Mouse (Mus musculus) embryonic facial prominence, embryonic 15.5 days (tissue): ENCODE measurements around the gene Gm12184. TPM values are rescaled to one million over a fixed set of nuclear protein-coding genes. Genes with fewer than 3 reads are reported as not detected.
"Not testable (repeated sequence)": the region's sequence is repeated elsewhere in the genome, so short reads cannot be mapped to it uniquely, and the experiment has no call there.

Experiments
- ATAC-seq: fragments of 200-750 bp; cut with Nextera tagmentation; 2 replicates; pipeline ENCODE4 v1.8.0; 2017; ENCODE audit warnings: low read depth, moderate TSS enrichment; ENCODE audit not compliant: insufficient number of reproducible peaks, low FRiP score, low TSS enrichment
- H3K27ac ChIP-seq: fragments of 300-500 bp; sonication (generic); replicated peaks from 2 replicates; pipeline ENCODE4 v1.5.1; 2015; ENCODE audit warnings: mild to moderate bottlenecking, inconsistent platforms
- H3K27me3 ChIP-seq: fragments of 300-500 bp; sonication (generic); 2 replicates; pipeline ENCODE4 v1.6.1; 2015; ENCODE audit warnings: inconsistent platforms
- H3K36me3 ChIP-seq: fragments of 300-500 bp; sonication (generic); 2 replicates; pipeline ENCODE4 v1.6.1; 2015; ENCODE audit warnings: mild to moderate bottlenecking, inconsistent platforms
- H3K4me1 ChIP-seq: fragments of 300-500 bp; sonication (generic); 2 replicates; pipeline ENCODE4 v1.6.1; 2015; ENCODE audit warnings: inconsistent platforms
- H3K4me2 ChIP-seq: fragments of 300-500 bp; sonication (generic); replicated peaks from 2 replicates; pipeline ENCODE4 v1.6.1; 2015; ENCODE audit warnings: mild to moderate bottlenecking, inconsistent platforms
- H3K4me3 ChIP-seq: fragments of 300-500 bp; sonication (generic); replicated peaks from 2 replicates; pipeline ENCODE4 v1.5.1; 2015; ENCODE audit warnings: mild to moderate bottlenecking, inconsistent platforms
- H3K9ac ChIP-seq: fragments of 300-500 bp; sonication (generic); 2 replicates; pipeline ENCODE4 v1.6.1; 2015; ENCODE audit warnings: inconsistent platforms
- H3K9me3 ChIP-seq: fragments of 300-500 bp; sonication (generic); replicated peaks from 2 replicates; pipeline ENCODE4 v1.6.1; 2016; ENCODE audit warnings: inconsistent platforms
- WGBS: fragments of 180-500 bp; shearing (Covaris S2); methylation state at CpG from one replicate; pipeline ENCODE4 v1.1.7; 2015; 5-methylcytosine and 5-hydroxymethylcytosine counted together
- polyA plus RNA-seq: library from polyadenylated mRNA; unstranded; fragments of >200 nt; fragmentation: Nextera tagmentation; extraction: Ambion mirVana; gene quantifications from 2 replicates; pipeline ENCODE4 v1.2.1, GENCODE M21; 2015

Gene Gm12184
- polyA plus RNA-seq, 1 experiment from 2014 or later = 2.3 TPM

DNA sequence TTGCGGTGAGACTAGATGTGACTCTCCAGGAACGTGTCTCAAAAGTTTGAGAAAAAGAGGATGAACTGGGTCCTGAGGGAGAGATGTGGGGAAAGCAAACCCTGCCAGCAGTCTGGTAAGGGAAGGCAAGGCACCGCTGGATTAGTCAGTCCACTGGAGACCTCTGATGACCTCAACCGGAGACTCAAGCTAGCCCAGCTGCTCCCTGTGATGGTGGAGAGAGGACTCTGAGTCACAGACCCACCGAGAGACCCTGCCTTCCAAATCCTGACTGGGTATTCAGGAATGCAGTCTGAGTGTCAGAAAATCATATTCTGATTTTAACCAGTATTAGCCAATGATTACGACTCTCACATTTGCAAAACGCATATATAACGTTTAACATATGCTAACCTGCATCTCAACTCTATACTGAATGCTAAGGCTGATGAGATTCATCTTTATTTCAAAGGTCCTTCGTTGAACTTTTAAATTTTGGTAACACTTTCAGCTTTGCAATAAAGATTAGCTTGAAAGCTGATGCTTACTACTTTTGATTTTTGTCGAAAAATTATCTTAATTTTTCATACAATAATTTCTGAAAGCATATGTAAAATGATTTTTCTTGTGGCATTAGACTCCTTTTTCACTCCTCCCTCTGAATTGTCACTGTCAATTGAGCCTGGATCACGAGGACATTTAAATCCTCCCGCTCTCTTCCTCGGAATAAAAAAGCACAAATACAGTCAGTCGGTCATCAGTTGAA lies 3.5 kb downstream of the Gm12184 start:
- Histone ChIP-seq H3K27ac (no peak overlapping the region), H3K4me1 (peaks cover 11% of the 10 kb centered on the region; the same call in 1 of the 2 replicates), H3K4me2 (peak overlapping the region; percentile 61), H3K4me3 (peak overlapping the region; percentile 38), H3K27me3 (peaks cover 14% of the 10 kb centered on the region), H3K9ac (no peak overlapping the region), H3K9me3 (no peaks in the 10 kb centered on the region), H3K36me3 (no peaks in the 10 kb centered on the region)
- no peak for ATAC-seq
- WGBS = 30% methylated on average over 14 of the region's 14 CpGs

DNA sequence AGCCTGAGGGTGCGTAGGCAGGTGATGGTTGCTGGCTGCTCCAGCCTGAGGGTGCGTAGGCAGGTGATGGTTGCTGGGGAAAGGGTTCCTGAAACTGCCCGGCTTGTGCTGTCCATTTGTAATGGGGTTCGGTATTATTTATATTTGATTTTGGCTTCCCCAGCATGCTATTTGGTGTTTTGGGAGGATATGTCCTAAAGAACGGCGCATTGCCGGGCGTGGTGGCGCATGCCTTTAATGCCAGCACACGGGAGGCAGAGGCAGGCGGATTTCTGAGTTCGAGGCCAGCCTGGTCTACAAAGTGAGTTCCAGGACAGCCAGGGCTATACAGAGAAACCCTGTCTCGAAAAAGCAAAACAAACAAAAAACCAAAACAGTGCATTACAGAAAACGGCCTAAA lies 5.2 kb downstream of the Gm12184 start:
- H3K4me2 ChIP-seq, H3K27ac ChIP-seq, H3K36me3 ChIP-seq, ATAC-seq, H3K9me3 ChIP-seq, H3K4me3 ChIP-seq, H3K9ac ChIP-seq: not testable (repeated sequence)
- WGBS = 86% methylated on average over 14 of the region's 14 CpGs
- Histone ChIP-seq H3K4me1 (peaks cover 12% of the 10 kb centered on the region), H3K27me3 (peaks cover 14% of the 10 kb centered on the region)

DNA sequence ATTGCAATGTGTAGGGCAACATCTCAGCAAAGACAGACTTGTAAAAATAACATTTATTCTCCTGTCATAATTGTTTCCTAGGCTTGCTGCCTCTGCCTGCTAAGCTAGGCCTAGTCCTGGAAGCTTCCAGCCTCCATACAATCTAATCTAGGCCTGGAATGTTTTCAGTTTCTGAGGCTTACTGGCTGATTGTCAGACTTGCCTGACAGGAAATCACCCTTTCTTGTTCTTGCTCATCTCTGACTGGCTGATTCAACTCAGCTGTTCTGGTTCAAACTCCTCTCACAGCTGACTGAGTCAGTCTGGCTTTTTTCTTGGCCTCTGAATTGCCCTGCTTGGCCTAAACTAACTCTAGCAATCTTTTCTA lies 6.2 kb downstream of the Gm12184 start:
- H3K4me2 ChIP-seq = no peak overlapping the region
- ATAC-seq = no peak
- peaks cover 22% of the 10 kb centered on the region for H3K4me1 ChIP-seq

DNA sequence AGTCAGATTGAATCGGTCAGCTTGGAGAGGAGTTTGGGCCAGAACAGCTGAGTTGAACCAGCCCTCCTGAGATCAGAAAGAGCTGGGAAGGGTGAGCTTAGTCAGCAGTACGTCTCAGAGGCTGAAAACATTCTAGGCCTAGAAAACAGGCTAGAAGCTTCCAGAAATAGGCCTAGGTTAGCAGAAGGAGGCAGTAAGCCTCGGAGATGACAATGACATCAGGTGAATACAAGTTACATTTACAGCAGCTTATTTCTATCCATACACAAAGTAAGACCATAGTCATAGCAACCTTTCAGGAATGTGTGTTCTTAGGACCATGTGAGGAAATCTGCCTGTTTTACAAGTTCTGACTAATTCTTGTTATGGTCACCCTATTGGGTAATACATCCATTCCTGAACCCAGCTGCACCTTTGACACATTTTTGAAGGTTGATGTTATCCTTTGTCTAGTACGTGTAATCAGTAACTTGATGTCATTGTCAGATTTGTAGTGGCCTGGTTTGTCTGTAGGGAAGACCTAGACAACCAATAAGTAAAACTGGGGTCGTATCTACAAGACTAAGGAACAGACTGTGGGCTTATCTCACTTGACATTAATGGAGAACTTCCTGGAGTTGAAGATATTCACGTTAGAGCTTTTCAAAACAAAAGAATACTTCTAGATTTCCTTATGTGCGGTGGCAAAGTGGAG lies 6.7 kb downstream of the Gm12184 start:
- WGBS = 75% methylated on average over 7 of the region's 7 CpGs
- peaks cover 11% of the 10 kb centered on the region for H3K27me3 ChIP-seq
- H3K9me3 ChIP-seq = no peaks in the 10 kb centered on the region
- no peak for ATAC-seq
- H3K4me3 ChIP-seq = no peak overlapping the region
- peaks cover 27% of the 10 kb centered on the region for H3K4me1 ChIP-seq
- no peak overlapping the region for H3K4me2 ChIP-seq
- 0 out of 2 replicates have a peak overlapping the region, but pooled peaks have one; percentile 22 for H3K27ac ChIP-seq
- peaks cover 8% of the 10 kb centered on the region for H3K36me3 ChIP-seq
- H3K9ac ChIP-seq = no peak overlapping the region

More for the DNA sequence above, 6.2 kb downstream of the Gm12184 start:
- H3K9me3 ChIP-seq = no peaks in the 10 kb centered on the region
- H3K9ac ChIP-seq = no peak overlapping the region
- 0 out of 2 replicates have a peak overlapping the region, but pooled peaks have one; percentile 22 for H3K27ac ChIP-seq
- peaks cover 14% of the 10 kb centered on the region for H3K27me3 ChIP-seq
- H3K4me3 ChIP-seq = no peak overlapping the region
- H3K36me3 ChIP-seq = peaks cover 6% of the 10 kb centered on the region; the same call in 1 of the 2 replicates

DNA sequence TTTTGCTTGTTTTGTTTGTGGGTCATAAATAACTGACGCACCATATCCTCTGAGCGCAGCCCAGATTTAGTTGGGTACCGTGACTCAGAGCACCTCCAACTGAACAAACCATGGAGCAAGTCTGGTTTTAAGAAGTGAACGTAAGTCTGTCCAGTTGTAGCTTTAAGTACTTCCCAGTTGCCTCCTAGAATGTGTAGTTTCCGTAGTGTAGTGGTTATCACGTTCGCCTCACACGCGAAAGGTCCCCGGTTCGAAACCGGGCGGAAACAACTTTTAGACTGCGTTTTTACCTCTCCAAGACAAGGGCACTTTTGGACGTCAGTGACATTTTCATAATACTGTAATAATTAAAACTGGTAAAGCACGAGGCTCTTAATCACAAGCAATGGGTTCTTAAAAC lies 8.1 kb downstream of the Gm12184 start:
- WGBS = under 1% methylated on average over 16 of the region's 16 CpGs
- Histone ChIP-seq H3K36me3 (peaks cover 19% of the 10 kb centered on the region), H3K9ac (peak overlapping the region; percentile 58; the same call in 1 of the 2 replicates), H3K27me3 (no peaks in the 10 kb centered on the region), H3K4me3 (peak overlapping the region; percentile 87), H3K9me3 (no peaks in the 10 kb centered on the region), H3K4me2 (peak overlapping the region; percentile 77), H3K4me1 (peaks cover 23% of the 10 kb centered on the region), H3K27ac (peak overlapping the region; percentile 99)
- ATAC-seq = no peak

DNA sequence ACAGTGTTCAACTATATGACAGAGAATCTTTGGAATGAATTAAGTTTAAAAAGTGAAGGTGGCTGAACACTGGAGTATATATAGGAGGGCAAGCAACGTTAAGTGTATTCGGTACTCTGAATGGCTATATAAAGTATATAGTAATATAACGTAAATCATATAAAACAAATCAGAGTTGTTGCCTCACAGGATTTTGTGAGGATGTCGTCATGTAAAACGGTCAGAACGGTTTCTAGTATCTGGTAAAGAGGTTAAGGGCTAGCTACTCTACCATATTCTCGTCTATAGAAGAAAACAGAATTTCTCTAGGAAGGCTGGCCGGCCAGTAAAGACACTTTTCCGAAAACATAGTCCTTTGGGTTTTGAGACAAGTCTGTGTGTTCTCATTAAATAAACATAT lies 8.7 kb downstream of the Gm12184 start:
- Histone ChIP-seq H3K27me3 (no peaks in the 10 kb centered on the region), H3K4me1 (peaks cover 23% of the 10 kb centered on the region), H3K36me3 (peaks cover 24% of the 10 kb centered on the region), H3K9me3 (no peaks in the 10 kb centered on the region), H3K9ac (peak overlapping the region; percentile 58), H3K27ac (peak overlapping the region; percentile 99), H3K4me2 (peak overlapping the region; percentile 77), H3K4me3 (peak overlapping the region; percentile 87)
- ATAC-seq = no peak
- 5% methylated on average over 9 of the region's 9 CpGs for WGBS

DNA sequence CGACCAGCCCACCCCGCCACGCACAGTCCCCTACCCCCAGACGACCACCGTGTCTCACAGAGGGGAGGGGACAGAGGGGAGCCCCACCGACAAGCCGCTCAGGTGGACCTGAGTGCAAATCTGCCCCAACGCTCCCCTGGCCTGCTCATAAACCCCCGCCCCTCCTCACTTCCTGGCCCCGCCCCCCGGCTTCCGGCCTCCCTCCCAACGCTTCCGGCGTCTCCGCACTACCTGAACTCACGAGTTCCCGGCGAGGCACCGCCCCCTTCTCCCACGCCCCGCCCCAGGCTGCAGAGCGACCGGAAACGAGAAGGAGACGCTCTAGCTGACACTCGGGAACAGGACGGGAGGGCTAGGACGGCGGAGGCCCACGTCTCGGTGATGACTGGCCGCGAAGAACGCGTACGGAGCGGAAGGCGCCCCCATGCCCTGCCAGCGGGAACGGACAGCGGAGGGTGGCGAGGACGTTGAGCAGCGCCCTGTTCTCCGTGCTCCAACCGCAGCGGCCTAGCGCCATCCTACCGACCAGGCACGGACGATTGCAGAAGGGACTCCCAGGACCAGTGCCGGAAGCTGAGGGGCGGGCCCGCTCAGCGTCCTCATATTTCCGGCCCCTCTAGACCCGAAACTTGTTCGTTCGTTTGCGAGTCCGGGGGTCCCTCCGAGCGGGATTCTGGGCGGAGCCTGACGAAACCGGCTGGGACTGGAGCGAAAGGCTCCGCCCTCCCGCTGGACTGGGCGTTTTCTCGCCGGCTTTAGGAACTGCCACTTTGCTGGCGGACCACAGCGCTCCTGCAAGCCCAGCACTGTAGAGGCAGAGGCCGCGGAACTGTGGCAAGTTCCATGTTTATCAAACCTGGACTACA lies 9.4 kb downstream of the Gm12184 start, which contains the start of gene Trim41:
Gene Trim41, minus strand, starts transcription at position 554 of the 866 bp plus-strand sequence.
- peaks cover 23% of the 10 kb centered on the region for H3K4me1 ChIP-seq
- no peaks in the 10 kb centered on the region for H3K9me3 ChIP-seq
- peak; percentile 97 for ATAC-seq
- peaks cover 30% of the 10 kb centered on the region for H3K36me3 ChIP-seq
- peak within 1 kb of the TSS; percentile 77 for H3K4me2 ChIP-seq
- WGBS = under 1% methylated on average over 73 of the region's 77 CpGs
- peak within 1 kb of the TSS; percentile 99 for H3K27ac ChIP-seq
- H3K27me3 ChIP-seq = no peaks in the 10 kb centered on the region
- peak within 1 kb of the TSS; percentile 87 for H3K4me3 ChIP-seq
- peak within 1 kb of the TSS; percentile 90 for H3K9ac ChIP-seq

DNA sequence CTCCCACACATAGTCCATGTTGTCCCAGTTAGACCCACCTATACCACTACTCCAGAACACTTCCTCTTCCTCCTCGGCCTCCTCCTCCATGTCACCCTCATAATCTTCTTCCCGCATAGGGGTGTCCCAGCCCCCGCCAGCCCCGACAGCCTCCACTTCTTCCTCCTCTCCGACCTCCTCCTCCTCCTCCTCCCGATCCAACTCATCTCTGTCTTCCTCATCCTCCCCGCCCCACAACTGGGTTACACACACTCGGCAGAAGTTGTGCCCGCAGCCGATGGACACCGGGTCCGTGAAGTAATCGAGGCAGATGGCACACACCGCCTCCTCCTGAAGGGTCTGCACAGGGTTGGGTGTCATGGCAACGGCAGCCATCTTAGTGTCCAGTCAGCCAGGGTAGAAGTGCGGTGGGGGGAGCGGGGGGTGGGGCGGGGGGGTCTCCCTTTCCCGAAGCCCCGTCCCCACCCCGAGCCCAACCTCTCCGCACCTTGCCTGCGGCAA lies 10.1 kb downstream of the Gm12184 start:
- peak overlapping the region; percentile 87 for H3K4me3 ChIP-seq
- H3K4me2 ChIP-seq = peak overlapping the region; percentile 77
- WGBS = 3% methylated on average over 21 of the region's 23 CpGs
- peak overlapping the region; percentile 71 for H3K9ac ChIP-seq
- H3K36me3 ChIP-seq = peaks cover 37% of the 10 kb centered on the region
- H3K27ac ChIP-seq = peak overlapping the region; percentile 99
- no peaks in the 10 kb centered on the region for H3K9me3 ChIP-seq
- H3K27me3 ChIP-seq = no peaks in the 10 kb centered on the region
- ATAC-seq = peak; percentile 6; the same call in 1 of the 2 replicates
- peaks cover 23% of the 10 kb centered on the region for H3K4me1 ChIP-seq

DNA sequence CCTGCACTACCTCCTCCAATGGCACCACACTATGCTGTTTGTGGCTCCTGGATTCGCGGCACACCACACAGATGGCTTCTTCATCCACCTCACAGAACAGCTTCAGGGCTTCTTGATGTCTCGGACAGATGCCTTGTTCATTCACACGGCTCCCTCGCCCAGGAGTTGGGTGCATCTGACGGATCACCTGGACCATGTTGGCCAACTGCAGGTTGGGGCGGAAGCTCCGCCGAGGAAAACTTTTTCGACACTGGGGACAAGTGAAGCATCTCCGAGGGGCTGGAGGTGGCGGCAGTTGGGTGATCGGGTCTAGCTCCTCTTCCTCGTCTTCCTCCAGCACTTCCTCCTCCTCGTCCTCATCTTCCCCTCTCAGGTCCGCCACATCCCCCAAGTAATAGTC lies 10.6 kb downstream of the Gm12184 start:
- Histone ChIP-seq H3K9ac (peak overlapping the region; percentile 71), H3K4me3 (peak overlapping the region; percentile 87), H3K4me1 (peaks cover 23% of the 10 kb centered on the region), H3K27me3 (no peaks in the 10 kb centered on the region), H3K36me3 (peaks cover 41% of the 10 kb centered on the region), H3K27ac (0 out of 2 replicates have a peak overlapping the region, but pooled peaks have one; percentile 11), H3K9me3 (no peaks in the 10 kb centered on the region), H3K4me2 (peak overlapping the region; percentile 77)
- ATAC-seq = no peak
- WGBS = 71% methylated on average over 16 of the region's 16 CpGs

DNA sequence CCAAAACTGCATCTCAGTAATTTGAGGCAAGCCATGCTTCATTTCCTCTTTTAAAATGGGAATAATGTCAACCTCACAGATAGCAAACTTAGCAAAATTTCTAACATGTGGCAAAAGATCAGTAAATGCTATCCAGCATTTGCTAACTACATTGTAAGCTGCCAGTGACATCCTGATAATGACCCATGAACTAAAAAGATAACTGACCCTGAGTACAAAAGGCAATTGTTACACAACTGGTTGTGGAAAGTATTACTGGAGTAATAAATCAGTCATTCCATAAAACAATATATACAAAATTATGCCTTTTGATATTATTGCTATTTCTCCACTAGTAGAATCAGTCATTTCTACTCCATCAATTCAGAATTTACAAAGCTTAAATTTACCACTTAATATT lies 12.7 kb downstream of the Gm12184 start:
- Histone ChIP-seq H3K4me1 (peaks cover 26% of the 10 kb centered on the region), H3K27me3 (no peaks in the 10 kb centered on the region), H3K4me2 (no peak overlapping the region), H3K9me3 (no peaks in the 10 kb centered on the region), H3K9ac (no peak overlapping the region), H3K36me3 (peaks cover 62% of the 10 kb centered on the region), H3K27ac (no peak overlapping the region), H3K4me3 (no peak overlapping the region)
- no peak for ATAC-seq
